Mouse (Mus musculus): ENCODE measurements around the gene Myo1f.

Gene Myo1f

DNA sequence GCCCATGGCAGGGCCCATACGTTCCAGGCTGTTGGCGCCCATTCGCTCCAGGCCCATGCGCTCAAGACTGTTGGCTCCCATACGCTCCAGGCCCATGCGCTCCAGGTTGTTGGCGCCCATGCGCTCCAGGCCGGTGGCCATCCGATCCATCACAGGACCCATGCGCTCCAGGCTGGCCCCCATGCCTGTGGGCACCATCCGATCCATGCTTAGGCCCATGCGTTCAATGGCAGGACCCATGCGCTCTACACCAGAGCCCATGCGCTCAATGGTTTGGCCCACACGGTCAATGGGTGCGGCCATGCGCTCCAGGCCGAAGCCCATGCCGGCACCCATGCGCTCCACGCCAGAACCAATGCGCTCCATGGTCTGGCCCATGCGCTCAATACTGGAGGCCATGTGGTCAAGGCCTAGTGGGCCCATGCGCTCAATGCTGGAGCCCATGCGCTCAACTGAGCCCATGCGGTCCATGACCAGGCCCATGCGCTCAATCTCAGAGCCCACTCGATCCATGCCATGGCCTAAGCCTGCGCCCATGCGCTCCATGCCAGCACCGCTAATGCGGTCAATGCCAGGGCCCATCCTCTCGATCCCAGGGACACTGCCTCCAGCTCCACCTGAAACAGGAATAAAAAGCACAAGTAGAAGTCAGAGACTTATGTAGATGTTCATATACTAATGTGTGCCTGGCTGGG lies 94.4 kb downstream of the Myo1f start:
- DNase-seq (ENCODE audit: low read depth) = no peak
